Mouse (Mus musculus) heart, adult 8-10 months (tissue): ENCODE measurements around the gene Olfr917. TPM values are rescaled to one million over a fixed set of nuclear protein-coding genes. Genes with fewer than 3 reads are reported as not detected.

ENCODE experiments used
- DNase-seq: peaks from one replicate; pipeline ENCODE4 v3.0.0; 2022; ENCODE audit warnings: low spot score
- total RNA-seq, 4 experiments: library from RNA; stranded (reverse); gene quantifications; 2 replicates each; pipeline ENCODE4 v1.2.4; 2022

Olfr917 gene
- total RNA-seq = not detected

DNA sequence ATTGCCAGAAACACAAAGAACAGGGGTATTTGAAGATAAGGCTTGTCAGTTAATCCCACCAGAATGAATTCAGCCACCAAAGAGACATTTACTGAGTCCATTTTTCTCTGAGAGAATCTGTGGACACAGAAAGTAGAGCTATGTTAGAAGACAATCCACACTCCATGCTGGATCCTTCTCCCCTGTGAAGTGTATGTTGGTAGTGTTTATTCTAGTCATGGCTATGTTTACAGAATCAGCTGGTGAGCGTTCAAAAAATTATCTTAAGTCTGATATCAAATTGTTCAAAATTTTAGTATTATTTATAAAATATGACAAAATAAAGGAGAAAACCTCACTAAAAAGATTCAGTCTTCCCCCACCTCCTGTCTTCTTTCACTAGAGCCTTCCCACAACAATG, at the start of gene Olfr917:
TSS of gene Olfr917 (minus strand) at position 101 of the 400 bp plus-strand sequence.
- no peak for DNase-seq

DNA sequence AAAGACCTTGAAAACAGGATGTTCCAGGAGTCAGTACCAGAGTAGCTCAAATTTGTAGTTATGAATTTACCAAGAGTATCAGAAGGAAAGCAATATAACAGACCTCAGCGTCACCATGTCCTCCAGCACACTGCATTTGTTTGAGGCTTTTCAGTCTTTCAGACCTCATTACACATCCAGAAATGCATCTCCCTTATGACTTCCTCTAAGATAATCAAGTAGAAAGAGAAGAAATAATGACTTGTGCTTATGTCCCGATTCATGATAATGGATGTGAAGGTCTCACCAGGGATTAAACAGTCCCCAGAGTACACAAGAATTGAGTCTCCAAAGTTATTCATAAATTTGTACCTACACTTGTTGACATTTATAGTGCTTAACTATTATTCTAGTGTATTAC, 8.9 kb upstream of the Olfr917 start, which contains the start of gene Olfr918:
TSS of gene Olfr918 (minus strand) at position 101 of the 400 bp plus-strand sequence.
- DNase-seq = no peak

DNA sequence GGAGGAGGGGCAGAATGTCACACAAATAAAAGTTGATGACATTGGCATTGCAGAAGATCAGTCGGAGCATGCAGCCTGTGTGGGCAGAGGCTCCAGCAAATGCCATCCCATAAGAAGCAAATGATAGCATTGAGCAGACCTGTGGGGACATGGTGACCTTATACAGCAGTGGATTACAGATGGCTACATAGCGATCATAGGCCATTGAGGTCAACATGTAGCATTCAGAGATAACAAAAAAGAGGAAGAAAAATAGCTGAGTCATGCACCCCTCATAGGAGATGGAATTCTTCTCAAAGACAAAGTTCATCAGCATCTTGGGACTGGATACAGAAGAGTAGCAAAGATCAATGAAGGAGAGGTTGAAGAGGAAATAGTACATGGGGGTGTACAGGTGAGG, 7.2 kb upstream of the Olfr917 start:
- no peak for DNase-seq

DNA sequence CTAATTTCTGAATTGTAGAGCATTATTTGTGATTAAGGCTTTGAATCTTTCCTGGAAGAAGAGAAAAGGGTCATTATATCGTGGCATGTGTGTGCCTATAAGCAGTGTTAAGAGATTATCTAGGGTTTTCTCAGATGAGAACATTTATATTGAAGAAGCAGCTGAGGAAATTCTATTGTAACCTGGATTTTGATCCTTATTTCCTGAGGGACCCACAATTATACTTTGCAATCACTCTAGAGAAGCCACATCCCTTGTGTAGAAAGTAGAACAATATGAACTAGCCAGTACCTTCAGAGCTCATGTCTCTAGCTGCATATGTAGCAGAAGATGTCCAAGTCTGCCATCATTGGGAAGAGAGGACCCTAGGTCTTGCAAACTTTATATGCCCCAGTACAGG, 5.9 kb downstream of the Olfr917 start, which contains the start of gene Olfr916:
TSS of gene Olfr916 (minus strand) at position 101 of the 400 bp plus-strand sequence.
- DNase-seq = no peak

DNA sequence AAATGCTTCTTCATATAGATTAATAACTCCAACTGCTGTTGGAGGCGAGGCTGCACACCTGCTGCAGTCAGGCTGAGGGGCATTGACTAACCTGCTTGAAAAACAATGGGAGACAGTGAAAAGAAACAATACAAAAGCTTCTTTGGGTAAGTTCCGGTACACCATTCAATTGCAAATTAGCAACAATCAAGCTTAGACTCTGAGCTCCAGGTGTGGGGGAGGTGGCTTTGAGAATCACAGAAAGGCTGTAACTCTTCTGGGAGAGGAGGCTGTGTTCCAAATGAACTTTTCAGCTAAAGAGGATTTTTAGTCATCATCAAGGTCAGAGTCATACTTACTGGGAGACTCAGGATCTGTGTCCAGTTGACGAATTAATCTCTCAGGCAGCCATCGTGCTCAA, 33.2 kb downstream of the Olfr917 start:
- no peak for DNase-seq

Other genes starting within 250 kb of the Olfr917 start
- not detected for gene Olfr901, start 236.4 kb downstream of the Olfr917 start, total RNA-seq
- gene Olfr902, start 218.2 kb downstream of the Olfr917 start, total RNA-seq = not detected
- gene Olfr904, start 202.7 kb downstream of the Olfr917 start, total RNA-seq = not detected
- not detected for gene Olfr905, start 194.7 kb downstream of the Olfr917 start, total RNA-seq
- gene Olfr906, start 178.8 kb downstream of the Olfr917 start, total RNA-seq = not detected
- gene Olfr907, start 170.0 kb downstream of the Olfr917 start, total RNA-seq = not detected
- not detected for gene Olfr911-ps1, start 144.3 kb downstream of the Olfr917 start, total RNA-seq
- not detected for gene Olfr910, start 128.0 kb downstream of the Olfr917 start, total RNA-seq
- not detected for gene Olfr912, start 85.7 kb downstream of the Olfr917 start, total RNA-seq
- gene Olfr913, start 73.1 kb downstream of the Olfr917 start, total RNA-seq = not detected
- gene Olfr914, start 60.7 kb downstream of the Olfr917 start, total RNA-seq = not detected
- not detected for gene Olfr916, start 6.0 kb downstream of the Olfr917 start, total RNA-seq
- gene Olfr918, start 8.8 kb upstream of the Olfr917 start, total RNA-seq = not detected
- gene Olfr919, start 37.8 kb upstream of the Olfr917 start, total RNA-seq = not detected
- gene Vwa5a, start 52.4 kb upstream of the Olfr917 start, total RNA-seq = 10 to 100 TPM; 18.4 to 25.0 (median 22.9) TPM
- under 1 TPM in 3 of 4 experiments, not detected in 1; 0.09 to 0.16 (median 0.13) TPM for gene Olfr920, start 86.5 kb upstream of the Olfr917 start, total RNA-seq
- not detected for gene Olfr921, start 107.2 kb upstream of the Olfr917 start, total RNA-seq
- not detected for gene Olfr922, start 148.8 kb upstream of the Olfr917 start, total RNA-seq
- gene Olfr923, start 160.7 kb upstream of the Olfr917 start, total RNA-seq = not detected
- gene Olfr924, start 178.6 kb upstream of the Olfr917 start, total RNA-seq = not detected
- not detected for gene Olfr26, start 189.2 kb upstream of the Olfr917 start, total RNA-seq
- not detected for gene Olfr926, start 211.3 kb upstream of the Olfr917 start, total RNA-seq